Mouse (Mus musculus): ENCODE results near the gene Pdcd4. TPM values are rescaled to one million over a fixed set of nuclear protein-coding genes. Genes with fewer than 3 reads are reported as not detected.

The Pdcd4 gene
- total RNA-seq (2021): 100 to 1,000 TPM in 1 of 2 experiments, 10 to 100 TPM in 1; 97.3 to 105 TPM

DNA sequence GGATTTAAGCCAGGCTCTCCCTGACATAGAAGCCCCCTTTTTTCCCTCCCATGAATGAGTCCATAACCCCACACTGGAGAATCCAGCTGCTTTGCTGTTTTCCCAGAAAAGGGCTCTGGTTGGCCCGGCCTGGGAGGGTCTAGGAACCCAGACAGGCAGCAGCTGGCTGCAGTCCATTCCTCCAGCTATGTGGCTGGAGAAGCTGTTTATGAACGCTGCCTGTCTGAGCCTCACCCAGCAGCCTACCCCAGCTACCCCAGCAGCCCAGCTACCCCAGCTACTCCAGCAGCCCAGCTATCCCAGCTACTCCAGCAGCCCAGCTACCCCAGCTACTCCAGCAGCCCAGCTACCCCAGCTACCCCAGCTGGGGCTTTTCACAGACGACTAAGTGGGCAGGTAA lies at the start of gene Pdcd4:
Gene Pdcd4, plus strand, starts transcription at position 171 of the 400 bp plus-strand sequence.
- DNase-seq (ENCODE audit: low spot score in 2 of 2): no peak
- intact Hi-C loops (cut with DNase I): no loop called here

GRCm38 (mm10) chr19:53843972-53844371 lies 48.1 kb upstream of the Pdcd4 start:
- no peak for DNase-seq (ENCODE audit: low spot score in 2 of 2)
- intact Hi-C loops (cut with DNase I): loop anchor here (5.0 kb wide), 1 partner anchor 78 kb away; no protein-coding TSS in a partner anchor

DNA sequence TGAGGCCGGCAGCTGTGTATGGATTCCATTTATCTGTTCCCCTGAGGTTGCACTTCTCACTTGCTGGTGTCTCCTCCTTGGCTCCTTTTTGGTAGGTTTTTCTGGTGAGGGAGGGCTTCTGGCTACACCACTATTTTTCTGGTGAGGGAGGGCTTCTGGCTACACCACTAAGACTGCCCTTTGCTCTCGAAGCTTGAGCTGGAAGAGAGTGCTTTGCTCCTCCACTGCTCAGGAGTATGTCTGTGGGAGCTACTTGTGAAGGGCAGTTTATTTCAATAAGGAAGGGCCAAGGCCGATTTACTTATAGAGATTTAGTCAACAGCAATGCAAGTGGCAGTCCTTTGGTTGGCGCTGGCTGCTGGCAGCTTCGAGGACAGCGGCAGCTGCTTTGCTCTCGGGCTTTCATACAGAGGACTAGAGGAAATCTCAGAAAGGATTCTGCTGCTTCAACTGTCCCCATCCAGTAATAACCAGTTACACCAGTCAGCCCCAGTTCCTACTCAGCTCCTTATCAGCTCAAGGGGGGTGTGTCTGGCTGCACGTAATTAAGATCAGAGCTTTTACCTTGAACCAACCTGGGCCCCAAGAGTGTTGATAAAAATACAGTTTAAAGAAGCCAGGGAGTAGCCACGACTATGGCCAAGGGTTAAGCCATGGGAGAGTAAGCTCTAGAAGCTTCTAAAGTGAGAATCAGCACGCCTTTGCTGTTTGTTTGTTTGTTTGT lies 43.6 kb upstream of the Pdcd4 start:
- intact Hi-C loops (cut with DNase I): no loop called here
- DNase-seq (ENCODE audit: low spot score in 2 of 2): no peak

GRCm38 (mm10) chr19:53850166-53850922 lies 41.7 kb upstream of the Pdcd4 start:
- intact Hi-C loops (cut with DNase I): loop anchor here (5.0 kb wide), 1 partner anchor 43 kb away; no protein-coding TSS in a partner anchor
- peak; percentile 44 to 76 for DNase-seq (ENCODE audit: low spot score in 2 of 2)

GRCm38 (mm10) chr19:53851352-53851751 lies 40.7 kb upstream of the Pdcd4 start:
- no peak for DNase-seq (ENCODE audit: low spot score in 2 of 2)
- intact Hi-C loops (cut with DNase I): loop anchor here (5.0 kb wide), 1 partner anchor 44 kb away; no protein-coding TSS in a partner anchor

- intact Hi-C loops (cut with DNase I): loop anchor here (2.0 to 5.0 kb wide), 2 partner anchors 45 to 51 kb away; no protein-coding TSS in a partner anchor
- DNase-seq (ENCODE audit: low spot score in 2 of 2): no peak
Observed at GRCm38 (mm10) chr19:53851826-53852698, 40.0 kb upstream of the Pdcd4 start.

GRCm38 (mm10) chr19:53852699-53853451 lies 39.2 kb upstream of the Pdcd4 start:
- intact Hi-C loops (cut with DNase I): loop anchor here (2.0 to 5.0 kb wide), 2 partner anchors 46 to 50 kb away; no protein-coding TSS in a partner anchor
- peak; percentile 77 to 86 for DNase-seq (ENCODE audit: low spot score in 2 of 2)

DNA sequence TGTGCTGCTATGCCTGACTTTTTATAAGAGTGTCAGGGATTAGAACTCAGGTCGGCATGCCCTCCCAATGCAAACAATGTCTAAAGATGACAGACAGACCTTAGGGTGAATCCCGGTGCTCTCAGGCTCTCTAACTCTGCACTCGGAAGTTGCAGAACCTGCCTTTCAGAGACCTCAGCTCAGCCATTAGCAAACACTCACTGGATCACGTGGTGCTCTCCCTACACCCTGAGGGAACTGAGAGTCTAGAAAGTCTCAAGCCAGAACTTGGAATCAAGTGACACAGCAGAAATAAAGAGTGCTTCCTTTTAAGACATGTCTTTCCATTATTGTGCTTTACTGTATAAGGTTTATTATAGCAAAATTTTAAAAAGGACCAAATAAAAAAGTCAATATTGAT lies 37.1 kb upstream of the Pdcd4 start:
- DNase-seq (ENCODE audit: low spot score in 2 of 2): no peak
- intact Hi-C loops (cut with DNase I): loop anchor here (5.0 kb wide), 1 partner anchor 48 kb away; no protein-coding TSS in a partner anchor

DNA sequence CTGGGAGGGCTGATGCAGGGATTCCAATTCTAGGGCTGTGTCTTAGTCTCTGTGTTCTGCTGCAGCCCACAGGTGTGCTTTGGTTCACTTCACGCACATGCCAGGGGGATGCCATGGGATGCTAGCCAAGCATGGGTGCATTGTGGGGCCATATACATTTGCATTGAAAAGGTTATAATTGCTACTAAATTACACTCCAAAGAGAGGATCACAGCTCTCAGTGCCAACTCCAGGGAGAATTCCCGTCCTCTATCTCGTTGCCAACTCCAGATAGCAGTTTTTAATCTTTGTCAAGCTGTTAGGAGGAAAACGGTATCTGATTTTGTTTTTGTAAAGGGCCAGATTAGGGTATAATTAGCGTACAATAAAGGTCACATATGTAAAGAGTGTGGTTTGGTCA lies 36.2 kb upstream of the Pdcd4 start:
- DNase-seq (ENCODE audit: low spot score in 2 of 2): no peak
- intact Hi-C loops (cut with DNase I): no loop called here

DNA sequence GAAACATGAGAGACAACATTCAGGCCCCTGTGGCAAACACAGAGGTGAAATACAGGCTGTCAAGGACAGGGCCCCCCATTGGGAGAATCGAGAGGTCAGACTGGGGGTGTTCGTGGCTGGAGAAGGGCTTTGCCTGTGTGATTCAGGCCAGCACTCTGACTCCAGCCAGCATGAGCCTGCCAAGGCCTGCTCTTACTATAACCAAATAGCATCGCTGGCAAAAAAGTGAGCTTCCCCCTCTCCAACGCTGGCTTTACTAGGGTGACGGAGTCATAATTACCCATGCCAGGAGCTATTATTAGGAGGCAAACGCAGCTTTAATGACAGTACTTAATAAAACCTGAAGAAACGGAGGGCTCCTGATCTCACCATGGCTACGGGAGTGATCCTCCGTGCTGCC lies 35.2 kb upstream of the Pdcd4 start:
- no peak for DNase-seq (ENCODE audit: low spot score in 2 of 2)
- intact Hi-C loops (cut with DNase I): no loop called here

- intact Hi-C loops (cut with DNase I): no loop called here
- peak; percentile 16 to 20 for DNase-seq (ENCODE audit: low spot score in 2 of 2)
Observed at GRCm38 (mm10) chr19:53857962-53858361, 34.1 kb upstream of the Pdcd4 start.

DNA sequence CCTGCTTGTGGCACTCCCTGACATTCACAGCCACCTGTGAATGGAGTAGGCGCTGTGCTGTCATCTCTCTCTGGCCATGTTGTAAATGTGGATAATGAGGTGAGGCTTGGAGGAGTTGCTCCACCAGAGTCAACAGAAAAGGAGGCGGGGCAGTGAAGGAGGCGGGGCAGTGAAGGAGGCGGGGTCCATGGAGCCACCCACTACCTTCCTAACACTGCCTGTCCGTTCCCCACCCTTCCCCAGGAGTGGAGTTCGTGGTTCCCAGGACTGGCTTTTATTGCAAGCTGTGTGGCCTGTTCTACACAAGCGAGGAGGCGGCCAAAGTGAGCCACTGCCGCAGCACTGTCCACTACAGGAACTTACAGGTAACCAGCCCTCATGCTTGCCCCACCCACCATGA lies 32.9 kb upstream of the Pdcd4 start:
- DNase-seq (ENCODE audit: low spot score in 2 of 2): no peak
- intact Hi-C loops (cut with DNase I): no loop called here

DNA sequence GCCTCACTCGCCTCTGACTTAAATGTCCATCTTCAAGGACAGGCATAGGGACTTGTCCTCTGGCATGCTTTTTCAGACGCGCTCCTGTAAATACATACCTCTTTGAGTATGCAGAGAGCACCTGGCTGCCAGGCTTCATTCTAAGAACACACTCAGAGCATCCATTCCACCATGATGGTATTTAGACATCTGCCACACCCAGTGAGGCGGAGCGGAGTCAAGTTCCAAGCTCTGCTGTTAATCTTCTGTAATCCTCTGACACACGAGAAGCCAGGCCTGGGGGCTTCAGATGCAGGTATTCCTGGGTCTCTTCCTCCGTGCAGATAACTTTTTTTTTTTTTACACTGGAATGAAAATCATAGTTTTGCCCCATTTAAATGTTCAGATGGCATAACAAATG lies 32.4 kb upstream of the Pdcd4 start:
- intact Hi-C loops (cut with DNase I): no loop called here
- no peak for DNase-seq (ENCODE audit: low spot score in 2 of 2)

GRCm38 (mm10) chr19:53861346-53861745 lies 30.7 kb upstream of the Pdcd4 start:
- intact Hi-C loops (cut with DNase I): no loop called here
- no peak for DNase-seq (ENCODE audit: low spot score in 2 of 2)

GRCm38 (mm10) chr19:53862573-53863246 lies 29.3 kb upstream of the Pdcd4 start:
- intact Hi-C loops (cut with DNase I): loop anchor here (2.0 kb wide), 1 partner anchor 54 kb away; no protein-coding TSS in a partner anchor
- DNase-seq (ENCODE audit: low spot score in 2 of 2): peak; percentile 12 to 84

- no peak for DNase-seq (ENCODE audit: low spot score in 2 of 2)
- intact Hi-C loops (cut with DNase I): no loop called here
Observed at GRCm38 (mm10) chr19:53867238-53867637, 24.8 kb upstream of the Pdcd4 start.

- intact Hi-C loops (cut with DNase I): no loop called here
- DNase-seq (ENCODE audit: low spot score in 2 of 2): peak; percentile 48 to 81
Observed at GRCm38 (mm10) chr19:53868125-53868524, 23.9 kb upstream of the Pdcd4 start.

- DNase-seq (ENCODE audit: low spot score in 2 of 2): no peak
- intact Hi-C loops (cut with DNase I): no loop called here
Observed at GRCm38 (mm10) chr19:53868796-53869195, 23.2 kb upstream of the Pdcd4 start.

Measured in left cerebral cortex, postnatal 25 days (tissue).